Mouse (Mus musculus) embryonic fibroblast, embryonic 13.5 days (primary cell): ENCODE results near the gene Gpr152. TPM values are rescaled to one million over a fixed set of nuclear protein-coding genes. Genes with fewer than 3 reads are reported as not detected.

ENCODE experiments used
- H3K27ac ChIP-seq: 2 replicates; pipeline ENCODE4 v1.5.1; 2012; ENCODE audit warnings: low read length, control low read depth, inconsistent platforms; ENCODE audit not compliant: insufficient read depth
- H3K4me1 ChIP-seq: 2 replicates; pipeline ENCODE4 v1.6.1; 2011; ENCODE audit warnings: low read length; ENCODE audit not compliant: control insufficient read depth, insufficient read depth
- H3K4me3 ChIP-seq: 2 replicates; pipeline ENCODE4 v1.5.1; 2011; ENCODE audit warnings: mild to moderate bottlenecking, control low read depth, low read length; ENCODE audit not compliant: insufficient read depth
- CTCF ChIP-seq: IDR thresholded peaks from 2 replicates; pipeline ENCODE4 v1.5.1; 2011; ENCODE audit warnings: mild to moderate bottlenecking, control low read depth, low read length, moderate library complexity, borderline replicate concordance; ENCODE audit not compliant: insufficient read depth
- POLR2A ChIP-seq: IDR thresholded peaks from 2 replicates; pipeline ENCODE4 v1.6.1; 2011; ENCODE audit warnings: low read depth, mild to moderate bottlenecking, control low read depth, low read length, moderate library complexity
- polyA plus RNA-seq: library from polyadenylated mRNA; stranded (reverse); fragments of >200 nt; gene quantifications from 2 replicates; pipeline ENCODE4 v1.2.4, GENCODE M21; 2011; ENCODE audit warnings: low read depth; ENCODE audit not compliant: missing spikeins, insufficient read length

Gene Gpr152
- polyA plus RNA-seq, 1 experiment, result not detected

DNA sequence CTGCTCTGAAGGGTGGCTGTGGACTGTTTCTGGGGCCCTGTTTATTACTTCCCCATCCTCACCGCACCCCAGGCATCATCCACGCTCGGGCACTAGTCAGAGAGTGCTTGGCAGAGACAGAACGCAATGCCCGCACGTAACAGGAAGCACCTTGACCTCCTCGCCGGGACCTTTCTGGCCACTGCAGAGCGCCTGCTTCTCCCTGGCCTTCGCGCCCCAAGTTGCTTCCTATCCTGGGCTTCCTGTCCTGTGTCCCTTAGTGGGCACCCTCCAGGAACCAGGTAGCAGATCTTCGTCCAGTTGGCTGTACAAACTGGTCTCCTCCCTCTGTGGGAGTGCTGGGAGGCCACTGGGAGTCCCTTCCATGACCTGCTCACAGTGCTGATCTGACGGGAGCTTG lies 41.2 kb upstream of the Gpr152 start:
- peaks cover 5% of the 10 kb centered on the region; the same call in 1 of the 2 replicates for H3K4me1 ChIP-seq
- H3K27ac ChIP-seq, result no peak overlapping the region
- no peak overlapping the region for H3K4me3 ChIP-seq
- TF ChIP-seq CTCF, result no peak
- TF ChIP-seq POLR2A, result no peak

DNA sequence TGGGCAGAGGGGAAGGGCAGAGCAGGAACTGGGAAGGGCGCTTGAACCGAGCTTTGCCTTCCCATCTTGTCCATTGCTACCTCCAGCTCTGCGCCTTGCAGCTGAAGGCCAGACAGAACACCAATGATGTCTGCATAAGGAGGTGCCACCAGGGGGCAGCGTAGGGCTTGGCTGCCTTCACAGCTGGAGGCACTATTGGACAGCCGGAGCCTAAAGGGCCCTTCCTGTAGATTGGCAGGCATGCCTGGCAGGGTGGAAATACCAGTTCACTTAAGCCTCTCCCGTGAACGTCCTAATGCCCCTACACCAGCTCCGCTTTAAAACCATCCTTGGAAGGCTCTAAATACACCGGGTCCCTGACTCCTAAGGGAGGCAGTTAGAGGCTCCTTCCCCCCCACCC lies 40.5 kb upstream of the Gpr152 start:
- peaks cover 5% of the 10 kb centered on the region; the same call in 1 of the 2 replicates for H3K4me1 ChIP-seq
- peak overlapping the region; percentile 23 for H3K27ac ChIP-seq
- H3K4me3 ChIP-seq, result no peak overlapping the region
- peak; percentile 95 for TF ChIP-seq CTCF
- TF ChIP-seq POLR2A, result peak; percentile 41; the same call in 1 of the 2 replicates

DNA sequence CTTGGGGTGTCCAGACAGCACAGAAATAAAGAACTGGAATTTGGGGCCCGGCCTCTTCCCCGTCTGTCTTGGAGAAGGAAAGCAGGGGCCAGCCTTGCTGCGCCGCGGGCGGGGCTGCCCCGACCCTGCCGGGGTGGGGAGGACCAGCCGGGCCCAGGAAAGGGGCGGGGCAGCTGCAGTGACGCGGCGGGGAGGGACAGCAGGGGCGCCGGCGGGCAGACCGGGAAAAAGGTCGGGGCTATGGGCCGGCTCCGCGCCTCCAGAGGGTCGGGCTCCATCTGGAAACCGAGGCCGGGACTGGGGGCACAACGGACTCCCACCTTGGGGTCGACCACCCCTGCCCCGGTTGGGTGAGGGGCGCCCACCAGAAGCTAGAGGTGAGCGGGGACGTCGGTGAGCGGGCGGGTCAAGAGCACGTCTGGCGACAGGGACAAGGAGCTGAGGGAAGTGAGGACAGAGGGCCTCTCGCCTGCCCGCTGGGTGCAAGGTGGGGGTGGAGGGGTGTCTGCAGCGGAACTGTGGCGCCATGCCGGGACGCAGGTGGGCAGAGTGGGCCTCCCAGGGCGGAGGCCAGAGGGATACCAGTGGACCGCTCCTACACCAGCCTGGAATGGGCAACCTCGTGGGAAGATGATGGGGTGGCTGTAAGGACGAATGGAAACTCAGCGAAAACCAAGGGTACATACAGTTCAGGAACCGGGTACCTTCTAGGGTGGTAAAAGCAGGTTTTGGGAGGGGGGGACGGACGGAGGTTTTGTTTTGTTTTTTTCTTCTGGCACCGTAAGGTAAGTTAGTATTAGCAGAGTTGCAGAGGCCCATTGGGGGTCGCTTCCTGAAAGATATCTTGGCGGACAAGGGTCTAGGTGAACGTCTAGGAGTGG lies 39.5 kb upstream of the Gpr152 start, which contains the start of gene Pitpnm1:
Pitpnm1 (plus strand) TSS at position 162 of the 881 bp plus-strand sequence.
- peaks cover 5% of the 10 kb centered on the region; the same call in 1 of the 2 replicates for H3K4me1 ChIP-seq
- H3K27ac ChIP-seq, result peak within 1 kb of the TSS; percentile 23
- peak within 1 kb of the TSS; percentile 55 for H3K4me3 ChIP-seq
- TF ChIP-seq POLR2A (no peak), CTCF (no peak)

DNA sequence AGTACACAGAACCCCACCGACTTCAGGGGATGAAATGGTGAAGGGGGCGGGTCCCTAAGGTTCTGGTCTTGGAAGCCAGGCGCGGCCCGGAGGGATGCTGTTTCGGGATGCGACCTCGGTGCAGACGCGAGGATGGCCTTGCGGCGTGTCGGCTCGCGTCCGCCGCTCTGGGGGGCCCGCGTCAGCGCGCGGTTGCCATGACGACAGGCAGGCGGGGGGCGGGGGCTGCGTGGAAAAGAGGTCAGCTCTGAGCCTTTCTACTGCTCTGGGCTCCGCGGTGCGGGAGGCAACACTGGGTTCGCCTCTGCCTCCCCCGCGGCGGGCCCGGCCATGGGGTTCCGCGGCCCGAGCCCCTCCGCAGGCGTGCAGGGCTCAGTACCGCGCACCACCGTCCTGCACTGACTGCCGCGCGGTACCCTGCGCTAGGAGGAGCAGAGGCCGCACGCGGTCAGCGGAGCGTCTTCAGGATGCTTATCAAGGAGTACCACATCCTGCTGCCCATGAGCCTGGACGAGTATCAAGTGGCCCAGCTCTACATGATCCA lies 38.8 kb upstream of the Gpr152 start:
- Histone ChIP-seq H3K4me3 (peak overlapping the region; percentile 55), H3K27ac (no peak overlapping the region), H3K4me1 (peaks cover 5% of the 10 kb centered on the region; the same call in 1 of the 2 replicates)
- TF ChIP-seq POLR2A, result no peak
- no peak for TF ChIP-seq CTCF

DNA sequence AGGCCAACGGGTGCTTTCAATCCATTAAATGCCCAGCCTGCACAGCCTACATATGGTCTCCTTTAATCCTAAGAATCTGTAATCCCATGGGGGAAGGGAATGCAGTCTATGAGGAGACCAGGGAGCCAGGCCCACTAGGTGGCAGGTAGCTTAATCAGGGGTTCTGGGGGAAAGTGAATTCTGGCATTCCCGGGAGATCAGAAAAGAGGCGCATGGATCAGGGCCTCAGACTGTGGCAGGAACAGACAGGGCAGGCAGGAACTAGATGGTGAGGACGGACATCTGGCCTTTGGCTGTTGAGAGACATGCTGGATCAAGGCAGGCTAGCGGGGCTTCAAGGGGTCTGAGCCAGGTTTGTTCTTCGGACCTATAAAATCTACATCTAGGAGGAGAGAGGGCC lies 38.1 kb upstream of the Gpr152 start:
- Histone ChIP-seq H3K27ac (no peak overlapping the region), H3K4me1 (peaks cover 5% of the 10 kb centered on the region; the same call in 1 of the 2 replicates), H3K4me3 (no peak overlapping the region)
- TF ChIP-seq CTCF, result no peak

DNA sequence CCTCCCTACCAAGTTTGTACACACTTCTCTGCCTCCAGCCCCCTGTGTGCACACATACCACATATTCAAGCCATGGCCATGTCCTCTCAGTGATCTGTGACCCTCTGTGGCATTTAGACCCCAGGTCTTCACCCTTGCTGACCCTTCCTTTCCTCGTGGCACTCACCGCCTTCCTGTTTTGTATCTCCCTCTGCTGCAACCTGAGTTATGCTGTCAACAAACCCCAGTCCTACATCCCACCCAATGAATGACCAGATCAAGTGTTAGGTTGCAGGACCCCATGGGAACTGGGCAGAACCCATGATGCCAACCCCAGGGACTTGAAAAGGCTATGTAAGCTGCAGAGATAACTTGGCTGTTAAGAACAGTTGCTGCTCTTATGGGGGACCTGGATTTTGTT lies 37.5 kb upstream of the Gpr152 start:
- Histone ChIP-seq H3K4me1 (peaks cover 5% of the 10 kb centered on the region; the same call in 1 of the 2 replicates), H3K27ac (no peak overlapping the region), H3K4me3 (no peak overlapping the region)
- no peak for TF ChIP-seq POLR2A
- TF ChIP-seq CTCF, result no peak

DNA sequence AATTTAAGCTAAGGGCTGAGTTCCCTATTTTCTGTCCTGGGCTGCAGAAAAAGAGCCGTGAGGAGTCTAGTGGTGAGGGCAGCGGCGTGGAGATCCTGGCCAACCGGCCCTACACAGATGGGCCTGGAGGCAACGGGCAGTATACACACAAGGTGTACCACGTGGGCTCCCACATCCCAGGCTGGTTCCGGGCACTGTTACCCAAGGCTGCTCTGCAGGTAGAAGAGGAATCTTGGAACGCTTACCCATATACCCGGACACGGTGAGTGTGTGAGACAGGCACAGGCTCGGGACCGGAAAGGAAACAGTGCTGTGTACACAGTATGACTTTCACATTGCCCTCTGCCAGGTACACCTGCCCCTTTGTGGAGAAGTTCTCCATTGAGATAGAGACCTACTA lies 37.0 kb upstream of the Gpr152 start:
- H3K27ac ChIP-seq, result no peak overlapping the region
- peaks cover 5% of the 10 kb centered on the region; the same call in 1 of the 2 replicates for H3K4me1 ChIP-seq
- TF ChIP-seq POLR2A (no peak), CTCF (no peak)
- H3K4me3 ChIP-seq, result no peak overlapping the region

DNA sequence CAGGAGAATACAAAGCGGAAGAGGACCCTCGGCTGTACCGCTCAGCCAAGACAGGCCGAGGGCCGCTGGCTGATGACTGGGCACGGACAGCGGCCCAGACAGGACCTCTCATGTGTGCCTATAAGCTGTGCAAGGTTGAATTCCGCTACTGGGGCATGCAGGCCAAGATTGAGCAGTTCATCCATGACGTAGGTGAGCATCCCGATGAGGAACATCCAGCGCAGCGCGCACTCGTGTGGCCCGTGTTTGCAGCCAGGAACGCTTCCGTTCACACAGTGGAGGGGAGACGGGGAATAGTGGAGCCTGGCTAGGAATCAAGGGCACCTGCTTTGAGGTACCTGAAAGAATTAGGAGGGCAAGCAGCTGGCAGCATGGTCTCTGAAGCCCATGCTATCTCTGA lies 36.3 kb upstream of the Gpr152 start:
- H3K4me3 ChIP-seq, result no peak overlapping the region
- TF ChIP-seq CTCF (no peak), POLR2A (no peak)
- peaks cover 5% of the 10 kb centered on the region; the same call in 1 of the 2 replicates for H3K4me1 ChIP-seq
- no peak overlapping the region for H3K27ac ChIP-seq

DNA sequence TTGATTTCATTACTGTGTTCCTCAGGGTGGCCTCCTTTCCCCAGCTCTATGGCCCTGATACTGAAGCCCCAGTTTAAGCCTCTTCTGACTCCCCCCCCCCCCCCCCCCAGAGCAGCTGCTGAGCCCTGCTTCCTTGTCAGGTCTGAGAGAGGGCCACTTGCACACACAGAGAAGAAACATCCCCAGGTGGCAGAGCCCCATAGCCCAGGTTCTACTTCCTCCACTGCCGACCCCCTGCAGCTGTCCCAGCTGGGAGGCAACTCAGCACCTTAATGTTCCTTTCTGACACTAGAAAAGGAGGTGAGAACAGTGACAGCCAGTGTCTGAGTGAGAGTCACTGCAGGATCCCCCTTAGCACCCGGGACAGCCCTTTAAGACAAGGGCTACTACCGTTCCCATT lies 35.8 kb upstream of the Gpr152 start:
- TF ChIP-seq POLR2A, result no peak
- TF ChIP-seq CTCF, result no peak
- no peak overlapping the region for H3K4me3 ChIP-seq
- no peak overlapping the region for H3K27ac ChIP-seq
- H3K4me1 ChIP-seq, result peaks cover 5% of the 10 kb centered on the region; the same call in 1 of the 2 replicates

DNA sequence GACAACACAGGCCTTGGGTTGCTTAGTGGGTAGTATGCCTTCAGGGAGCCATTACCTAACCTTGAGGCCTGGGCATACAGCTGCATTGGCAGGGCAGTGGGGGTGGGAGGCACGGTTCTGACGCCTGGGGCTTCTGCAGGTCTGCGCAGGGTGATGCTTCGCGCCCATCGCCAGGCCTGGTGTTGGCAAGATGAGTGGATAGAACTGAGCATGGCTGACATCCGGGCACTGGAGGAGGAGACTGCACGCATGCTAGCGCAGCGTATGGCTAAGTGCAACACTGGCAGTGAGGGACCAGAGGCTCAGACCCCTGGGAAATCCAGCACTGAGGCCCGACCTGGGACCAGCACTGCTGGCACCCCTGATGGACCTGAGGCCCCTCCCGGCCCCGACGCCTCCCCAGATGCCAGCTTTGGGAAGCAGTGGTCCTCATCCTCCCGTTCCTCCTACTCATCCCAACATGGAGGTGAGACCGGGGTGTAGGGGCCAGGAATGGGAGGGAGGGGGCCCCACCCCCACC lies 34.9 kb upstream of the Gpr152 start:
- no peak overlapping the region for H3K4me3 ChIP-seq
- TF ChIP-seq POLR2A, result no peak
- TF ChIP-seq CTCF, result no peak

DNA sequence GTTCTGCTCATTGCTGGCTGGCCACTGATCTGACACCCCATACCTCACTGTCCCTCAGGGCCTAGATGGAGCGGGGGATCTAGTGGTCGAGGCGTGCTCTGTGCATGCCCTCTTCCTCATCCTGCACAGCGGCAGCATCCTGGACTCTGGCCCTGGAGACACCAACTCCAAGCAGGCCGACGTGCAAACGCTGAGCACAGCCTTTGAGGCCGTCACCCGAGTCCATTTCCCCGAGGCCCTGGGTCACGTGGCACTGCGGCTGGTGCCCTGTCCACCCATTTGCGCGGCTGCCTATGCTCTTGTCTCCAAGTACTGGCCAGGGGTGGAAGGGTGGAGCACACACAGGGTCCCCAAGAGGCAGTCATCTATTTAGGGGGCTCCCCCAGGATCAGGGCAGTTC lies 32.9 kb upstream of the Gpr152 start:
- Histone ChIP-seq H3K4me3 (no peak overlapping the region), H3K4me1 (no peaks in the 10 kb centered on the region), H3K27ac (no peak overlapping the region)
- no peak for TF ChIP-seq POLR2A
- TF ChIP-seq CTCF, result no peak

More for the DNA sequence above, 34.9 kb upstream of the Gpr152 start:
- Histone ChIP-seq H3K4me1 (no peaks in the 10 kb centered on the region; the same call in 1 of the 2 replicates), H3K27ac (no peak overlapping the region)
